Mouse (Mus musculus): ENCODE data around the gene Gmpr. TPM values are rescaled to one million over a fixed set of nuclear protein-coding genes. Genes with fewer than 3 reads are reported as not detected.

Gmpr gene
- total RNA-seq (2023), result 1 to 10 TPM in 1 of 2 experiments, under 1 TPM in 1; 0.35 to 1.4 TPM

DNA sequence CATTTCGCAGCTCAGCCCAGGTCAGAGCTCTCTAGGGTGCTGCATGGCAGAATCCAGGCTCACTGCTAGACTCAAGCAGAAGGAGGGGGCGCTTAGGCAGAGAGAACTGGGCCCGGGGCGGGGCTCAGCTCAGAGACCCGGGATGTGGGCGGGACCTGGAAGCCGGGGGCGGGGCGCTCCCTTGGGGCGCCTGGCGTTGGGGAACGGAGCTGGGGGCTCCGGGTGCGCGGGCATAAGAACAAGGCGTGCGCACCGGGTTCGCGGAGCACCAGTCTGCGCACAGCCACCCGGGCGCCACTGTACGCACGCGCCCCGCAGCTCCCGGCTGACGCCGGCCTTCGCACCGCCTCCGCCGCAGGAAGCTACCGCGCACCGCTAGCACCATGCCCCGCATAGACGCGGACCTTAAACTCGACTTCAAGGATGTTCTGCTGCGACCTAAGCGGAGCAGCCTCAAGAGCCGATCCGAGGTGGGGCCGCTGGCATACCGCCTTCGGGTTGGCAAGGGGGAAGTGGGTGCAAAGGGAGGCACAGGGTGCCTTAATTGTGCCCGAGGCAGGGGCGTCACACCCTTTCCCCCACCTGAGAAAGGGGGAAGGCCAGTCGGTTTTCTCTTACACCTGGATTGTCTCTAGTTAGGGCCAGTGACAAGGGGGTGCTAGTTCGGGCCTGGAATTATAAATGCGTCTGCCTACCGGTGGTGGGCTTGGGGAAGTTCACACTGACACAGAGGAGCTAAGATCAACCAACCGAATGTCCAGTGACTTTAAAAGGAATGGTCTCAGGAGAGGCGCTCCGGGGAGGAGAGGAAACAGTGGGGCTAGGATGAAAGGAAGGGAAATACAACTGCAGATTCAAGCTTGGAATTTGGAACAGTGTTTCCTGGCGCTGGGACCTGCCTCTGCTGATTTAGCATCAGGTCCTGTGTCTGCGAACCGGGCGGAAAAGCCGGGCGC is at the start of gene Gmpr:
Gene Gmpr (plus strand): TSS at position 171 of the 956 bp plus-strand sequence.

Other genes starting within 250 kb of the Gmpr start
- 100 to 1,000 TPM; 107 to 128 TPM for gene Mylip, start 117.7 kb upstream of the Gmpr start, total RNA-seq (2023)